Mouse (Mus musculus) neural tube, embryonic 14.5 days (tissue): ENCODE results near the gene Mrpl48. TPM values are rescaled to one million over a fixed set of nuclear protein-coding genes. Genes with fewer than 3 reads are reported as not detected.

Experiments
- ATAC-seq: fragments of 200-750 bp; cut with Nextera tagmentation; 2 replicates; pipeline ENCODE4 v1.8.0; 2017; ENCODE audit warnings: low read depth, mild to moderate bottlenecking, moderate TSS enrichment, moderate library complexity
- H3K27ac ChIP-seq: fragments of 300-500 bp; sonication (generic); 2 replicates; pipeline ENCODE4 v1.5.1; 2014; ENCODE audit warnings: low read depth, mild to moderate bottlenecking, control low read depth, low read length, moderate library complexity, mixed read lengths
- H3K27me3 ChIP-seq: fragments of 300-500 bp; sonication (generic); 2 replicates; pipeline ENCODE4 v1.6.1; 2014; ENCODE audit warnings: low read length; ENCODE audit not compliant: control insufficient read depth, insufficient read depth
- H3K36me3 ChIP-seq: fragments of 300-500 bp; sonication (generic); 2 replicates; pipeline ENCODE4 v1.6.1; 2014; ENCODE audit warnings: low read length, mixed read lengths; ENCODE audit not compliant: control insufficient read depth, insufficient read depth
- H3K4me1 ChIP-seq: fragments of 300-500 bp; sonication (generic); 2 replicates; pipeline ENCODE4 v1.6.1; 2014; ENCODE audit warnings: low read length; ENCODE audit not compliant: control insufficient read depth, insufficient read depth
- H3K4me2 ChIP-seq: fragments of 300-500 bp; sonication (generic); 2 replicates; pipeline ENCODE4 v1.6.1; 2014; ENCODE audit warnings: mild to moderate bottlenecking, low read depth, low read length, control low read depth
- H3K4me3 ChIP-seq: fragments of 300-500 bp; sonication (generic); 2 replicates; pipeline ENCODE4 v1.5.1; 2014; ENCODE audit warnings: low read depth, low read length, control low read depth, mixed read lengths
- H3K9ac ChIP-seq: fragments of 300-500 bp; sonication (generic); replicated peaks from 2 replicates; pipeline ENCODE4 v1.6.1; 2014; ENCODE audit warnings: low read depth, mild to moderate bottlenecking, control low read depth, low read length, mixed read lengths
- H3K9me3 ChIP-seq: fragments of 300-500 bp; sonication (generic); 2 replicates; pipeline ENCODE4 v1.6.1; 2016; ENCODE audit warnings: low read length; ENCODE audit not compliant: control insufficient read depth
- WGBS: fragments of 180-500 bp; shearing (Covaris S2); extraction: QIAGEN DNeasy Blood & Tissue Kit; methylation state at CpG from one replicate; pipeline ENCODE4 v1.1.7; 2014; 5-methylcytosine and 5-hydroxymethylcytosine counted together
- polyA plus RNA-seq: library from polyadenylated mRNA; unstranded; fragments of >200 nt; fragmentation: Nextera tagmentation; extraction: Ambion mirVana; gene quantifications from 2 replicates; pipeline ENCODE4 v1.2.1, GENCODE M21; 2014

Mrpl48 gene
- polyA plus RNA-seq, 1 experiment from 2014 or later = 88.7 TPM

GRCm38 (mm10) chr7:100497982-100498381 is 110.1 kb downstream of the Mrpl48 start:
- Histone ChIP-seq H3K4me2 (no peak overlapping the region), H3K9ac (no peak overlapping the region), H3K4me3 (no peak overlapping the region), H3K36me3 (0 out of 2 replicates have a peak, but pooled peaks cover 2% of the 10 kb centered on the region), H3K27ac (no peak overlapping the region), H3K27me3 (no peaks in the 10 kb centered on the region), H3K9me3 (no peaks in the 10 kb centered on the region), H3K4me1 (peaks cover 9% of the 10 kb centered on the region)
- WGBS = 91% methylated on average over 13 of the region's 13 CpGs
- ATAC-seq = no peak

GRCm38 (mm10) chr7:100497402-100497801 is 110.7 kb downstream of the Mrpl48 start:
- Histone ChIP-seq H3K36me3 (0 out of 2 replicates have a peak, but pooled peaks cover 2% of the 10 kb centered on the region), H3K27ac (no peak overlapping the region), H3K27me3 (no peaks in the 10 kb centered on the region), H3K4me2 (no peak overlapping the region), H3K9ac (no peak overlapping the region), H3K9me3 (no peaks in the 10 kb centered on the region), H3K4me3 (no peak overlapping the region), H3K4me1 (peaks cover 14% of the 10 kb centered on the region)
- WGBS = 74% methylated on average over 4 of the region's 4 CpGs
- no peak for ATAC-seq

- Histone ChIP-seq H3K9ac (no peak overlapping the region), H3K4me1 (peaks cover 14% of the 10 kb centered on the region), H3K27me3 (no peaks in the 10 kb centered on the region), H3K4me3 (no peak overlapping the region), H3K27ac (no peak overlapping the region), H3K4me2 (no peak overlapping the region), H3K9me3 (no peaks in the 10 kb centered on the region), H3K36me3 (0 out of 2 replicates have a peak, but pooled peaks cover 2% of the 10 kb centered on the region)
- ATAC-seq = no peak
- 99% methylated on average over 9 of the region's 9 CpGs for WGBS
These were observed 111.3 kb downstream of the Mrpl48 start for GRCm38 (mm10) chr7:100496791-100497190.

- Histone ChIP-seq H3K27me3 (no peaks in the 10 kb centered on the region), H3K9me3 (no peaks in the 10 kb centered on the region), H3K4me1 (peaks cover 14% of the 10 kb centered on the region), H3K4me2 (0 out of 2 replicates have a peak overlapping the region, but pooled peaks have one; percentile 16), H3K9ac (no peak overlapping the region), H3K4me3 (no peak overlapping the region), H3K27ac (peak overlapping the region; percentile 78), H3K36me3 (0 out of 2 replicates have a peak, but pooled peaks cover 2% of the 10 kb centered on the region)
- ATAC-seq = no peak
- 85% methylated on average over 6 of the region's 6 CpGs for WGBS
These were observed 111.7 kb downstream of the Mrpl48 start for GRCm38 (mm10) chr7:100496371-100496770.

Other genes with a start within 250 kb of the Mrpl48 start
- gene C2cd3, start 236.1 kb downstream of the Mrpl48 start, polyA plus RNA-seq = 22.9 and 23.0 TPM in 2 replicates
- gene Ppme1, start 236.0 kb downstream of the Mrpl48 start, polyA plus RNA-seq = 155 and 163 TPM in 2 replicates
- not detected in 2 replicates for gene Ucp3, start 135.3 kb downstream of the Mrpl48 start, polyA plus RNA-seq
- gene Ucp2, start 115.0 kb downstream of the Mrpl48 start, polyA plus RNA-seq = 47.8 and 58.3 TPM in 2 replicates
- 2.4 and 4.2 TPM in 2 replicates for gene Dnajb13, start 93.3 kb downstream of the Mrpl48 start, polyA plus RNA-seq
- 15.2 and 18.1 TPM in 2 replicates for gene Coa4, start 71.2 kb downstream of the Mrpl48 start, polyA plus RNA-seq
- 324 and 339 TPM in 2 replicates for gene Rab6a, start 891 bp downstream of the Mrpl48 start, polyA plus RNA-seq
- gene Plekhb1, start 54.1 kb upstream of the Mrpl48 start, polyA plus RNA-seq = 21.7 and 26.3 TPM in 2 replicates
- gene Fam168a, start 98.3 kb upstream of the Mrpl48 start, polyA plus RNA-seq = 124 and 187 TPM in 2 replicates